Mouse (Mus musculus): ENCODE measurements around the gene Dcxr. TPM values are rescaled to one million over a fixed set of nuclear protein-coding genes. Genes with fewer than 3 reads are reported as not detected.

The Dcxr gene
- 12.0 and 14.1 TPM in 2 replicates for total RNA-seq (2012; rRNA removed)
- polyA plus RNA-seq (2012; ENCODE audit: insufficient read depth in 1 of 2, insufficient read length in 2 of 2, low read depth in 1 of 2, low replicate concordance in 2 of 2, missing spikeins in 1 of 2) = 10 to 100 TPM in 1 of 2 experiments, not detected in 1; 12.2 TPM

DNA sequence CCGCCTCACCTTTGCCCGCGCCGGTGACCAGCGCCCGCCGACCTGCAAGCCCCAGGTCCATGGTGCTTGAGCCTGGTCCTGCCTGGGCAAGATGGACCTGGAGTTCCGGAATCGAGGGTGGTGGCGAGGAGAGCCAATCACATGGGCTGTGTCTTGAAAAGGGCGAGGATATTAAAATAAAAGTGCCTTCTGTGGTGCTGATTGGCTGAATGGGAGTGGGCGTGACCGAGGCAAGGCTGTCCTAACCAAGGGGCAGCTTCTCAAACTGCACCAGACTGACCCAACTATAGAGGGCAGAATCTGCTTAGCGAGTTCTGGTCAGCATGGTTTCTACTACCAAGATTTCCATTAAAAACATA lies at the start of gene Dcxr:
Dcxr (minus strand) TSS at position 113 of the 359 bp plus-strand sequence.
- TF ChIP-seq CTCF (IDR thresholded peaks at IDR 0.05 in 2 of 3, conservative IDR thresholded peaks at IDR 0.05 in 1 of 3; ENCODE audit: control insufficient read depth in 1 of 3, insufficient read depth in 1 of 3, low read depth in 2 of 3, low read length in 3 of 3, poor library complexity in 1 of 3, severe bottlenecking in 1 of 3) (peak; percentile 18 to 59 (median 23); a peak in 4 of 6 replicates), POLR2A (IDR thresholded peaks at IDR 0.05; ENCODE audit: control insufficient read depth in 1 of 2, insufficient read depth in 1 of 2, low read depth in 1 of 2, low read length in 2 of 2, poor library complexity in 1 of 2) (peak; percentile 35 to 64; a peak in 1 of 4 replicates), RAD21 (IDR thresholded peaks at IDR 0.05; ENCODE audit: low read depth, low read length) (peak; percentile 40), ELF1 (IDR thresholded peaks at IDR 0.05; ENCODE audit: low read depth, low read length) (peak; percentile 86), MXI1 (IDR thresholded peaks at IDR 0.05; ENCODE audit: low read depth, low read length) (peak; percentile 58; the same call in 1 of the 2 replicates), TBP (IDR thresholded peaks at IDR 0.05; ENCODE audit: low read depth, low read length) (peak; percentile 66; the same call in 1 of the 2 replicates), ETS1 (IDR thresholded peaks at IDR 0.05; ENCODE audit: low read depth, low read length) (no peak), SMC3 (IDR thresholded peaks at IDR 0.05; ENCODE audit: low read depth, low read length) (peak; percentile 35), SIN3A (IDR thresholded peaks at IDR 0.05; ENCODE audit: low read length) (peak; percentile 48), USF1 (IDR thresholded peaks at IDR 0.05; ENCODE audit: low read depth, low read length) (peak; percentile 74), TCF12 (IDR thresholded peaks at IDR 0.05; ENCODE audit: low read depth, low read length) (0 out of 2 replicates have a peak, but pooled peaks have one; percentile 8), MAZ (IDR thresholded peaks at IDR 0.05; ENCODE audit: low read depth, low read length) (no peak), MYC (IDR thresholded peaks at IDR 0.05; ENCODE audit: low read depth, low read length) (no peak)
- Histone ChIP-seq H3K9ac (ENCODE audit: control insufficient read depth, low read depth, low read length, poor library complexity, severe bottlenecking) (peak within 1 kb of the TSS; percentile 74), H3K4me3 (ENCODE audit: control insufficient read depth in 1 of 2, insufficient read depth in 1 of 2, low read depth in 2 of 2, low read length in 2 of 2) (peak within 1 kb of the TSS; percentile 92), H3K79me2 (ENCODE audit: control insufficient read depth, insufficient read depth, low read length, poor library complexity) (no peaks in the 10 kb centered on the region), H3K4me1 (ENCODE audit: control insufficient read depth in 1 of 2, insufficient read depth in 2 of 2, low read length in 2 of 2) (peaks cover 0 to 4% of the 10 kb centered on the region in 2 experiments; a peak in 1 of 4 replicates), H3K36me3 (ENCODE audit: control insufficient read depth in 1 of 2, insufficient read depth in 2 of 2, low read length in 2 of 2) (no peaks in the 10 kb centered on the region), H3K27ac (ENCODE audit: control insufficient read depth, low read depth, low read length) (no peak within 1 kb of the TSS), H3K27me3 (ENCODE audit: control insufficient read depth in 1 of 2, insufficient read depth in 2 of 2, low read length in 2 of 2) (no peaks in the 10 kb centered on the region), H3K9me3 (replicated peaks; ENCODE audit: insufficient read depth, low read length) (no peaks in the 10 kb centered on the region)
- DNase-seq (ENCODE audit: low read depth, low spot score) = peak; percentile 96

- H3K9ac ChIP-seq (ENCODE audit: control insufficient read depth, low read depth, low read length, poor library complexity, severe bottlenecking) = peak overlapping the region; percentile 30
- H3K4me3 ChIP-seq (ENCODE audit: control insufficient read depth in 1 of 2, insufficient read depth in 1 of 2, low read depth in 2 of 2, low read length in 2 of 2) = peak overlapping the region in 1 of 2 experiments; percentile 8; a peak in 1 of 4 replicates
- H3K4me1 ChIP-seq (ENCODE audit: control insufficient read depth in 1 of 2, insufficient read depth in 2 of 2, low read length in 2 of 2) = peaks cover 0 to 5% of the 10 kb centered on the region in 2 experiments; a peak in 1 of 4 replicates
- H3K9me3 ChIP-seq (replicated peaks; ENCODE audit: insufficient read depth, low read length) = no peaks in the 10 kb centered on the region
- H3K27ac ChIP-seq (ENCODE audit: control insufficient read depth, low read depth, low read length) = no peak overlapping the region
- no peaks in the 10 kb centered on the region for H3K79me2 ChIP-seq (ENCODE audit: control insufficient read depth, insufficient read depth, low read length, poor library complexity)
- peak; percentile 97 for DNase-seq (ENCODE audit: low read depth, low spot score)
- no peaks in the 10 kb centered on the region for H3K27me3 ChIP-seq (ENCODE audit: control insufficient read depth in 1 of 2, insufficient read depth in 2 of 2, low read length in 2 of 2)
- peaks cover 0 to 3% of the 10 kb centered on the region in 2 experiments; a peak in 1 of 4 replicates for H3K36me3 ChIP-seq (ENCODE audit: control insufficient read depth in 1 of 2, insufficient read depth in 2 of 2, low read length in 2 of 2)
- peak; percentile 69 for TF ChIP-seq ZNF384 (IDR thresholded peaks at IDR 0.05; ENCODE audit: low read depth, low read length)
- peak; percentile 57 for TF ChIP-seq USF1 (IDR thresholded peaks at IDR 0.05; ENCODE audit: low read depth, low read length)
- TF ChIP-seq NRF1 (IDR thresholded peaks at IDR 0.05; ENCODE audit: insufficient read depth, low read depth, low read length, poor library complexity, severe bottlenecking) = 0 out of 2 replicates have a peak, but pooled peaks have one; percentile 31
- peak; percentile 63 for TF ChIP-seq TBP (IDR thresholded peaks at IDR 0.05; ENCODE audit: low read depth, low read length)
- TF ChIP-seq BHLHE40 (IDR thresholded peaks at IDR 0.05; ENCODE audit: borderline replicate concordance, low read depth, low read length) = no peak
- peak; percentile 17; the same call in 1 of the 2 replicates for TF ChIP-seq TCF12 (IDR thresholded peaks at IDR 0.05; ENCODE audit: low read depth, low read length)
- peak; percentile 90 for TF ChIP-seq MXI1 (IDR thresholded peaks at IDR 0.05; ENCODE audit: low read depth, low read length)
- TF ChIP-seq GATA1 (IDR thresholded peaks at IDR 0.05; ENCODE audit: low read depth, low read length) = no peak
- TF ChIP-seq MAFK (IDR thresholded peaks at IDR 0.05; ENCODE audit: borderline replicate concordance, low read depth, low read length) = no peak
- peak; percentile 98 for TF ChIP-seq MAX (IDR thresholded peaks at IDR 0.05; ENCODE audit: low read length)
- no peak for TF ChIP-seq GABPA (IDR thresholded peaks at IDR 0.05; ENCODE audit: low read depth, low read length)
- no peak for TF ChIP-seq TAL1 (IDR thresholded peaks at IDR 0.05; ENCODE audit: low read length)
- TF ChIP-seq SIN3A (IDR thresholded peaks at IDR 0.05; ENCODE audit: low read length) = peak; percentile 91
- peak in 2 of 3 experiments; percentile 99 to 100; a peak in 5 of 6 replicates for TF ChIP-seq CTCF (IDR thresholded peaks at IDR 0.05 in 2 of 3, conservative IDR thresholded peaks at IDR 0.05 in 1 of 3; ENCODE audit: control insufficient read depth in 1 of 3, insufficient read depth in 1 of 3, low read depth in 2 of 3, low read length in 3 of 3, poor library complexity in 1 of 3, severe bottlenecking in 1 of 3)
- no peak for TF ChIP-seq POLR2AphosphoS5 (IDR thresholded peaks at IDR 0.05; ENCODE audit: borderline replicate concordance, low read depth, low read length)
- TF ChIP-seq MAZ (IDR thresholded peaks at IDR 0.05; ENCODE audit: low read depth, low read length) = peak; percentile 65; the same call in 1 of the 2 replicates
- no peak for TF ChIP-seq MEF2A (IDR thresholded peaks at IDR 0.05; ENCODE audit: extremely low read depth, insufficient replicate concordance, low read depth, low read length, poor library complexity, severe bottlenecking)
- peak; percentile 72; the same call in 1 of the 2 replicates for TF ChIP-seq JUND (IDR thresholded peaks at IDR 0.05; ENCODE audit: low read depth, low read length)
- TF ChIP-seq NELFE (IDR thresholded peaks at IDR 0.05; ENCODE audit: low read depth, low read length) = no peak
- no peak for TF ChIP-seq POLR2AphosphoS2 (IDR thresholded peaks at IDR 0.05; ENCODE audit: low read length)
- TF ChIP-seq POLR2A (IDR thresholded peaks at IDR 0.05; ENCODE audit: control insufficient read depth in 1 of 2, insufficient read depth in 1 of 2, low read depth in 1 of 2, low read length in 2 of 2, poor library complexity in 1 of 2) = no peak
Observed at GRCm38 (mm10) chr11:120775774-120776469, 48.8 kb upstream of the Dcxr start.

Data from MEL (cell line).